Mouse (Mus musculus): ENCODE measurements at regions not wholly inside any gene's neighbourhood (a gene's known extent, or its start where the extent isn't known, plus 50 kb on each side); places are given as distances from the start of the nearest gene placed in this dataset.

- DNase-seq (ENCODE audit: low spot score in 2 of 2): no peak
Measured at GRCm38 (mm10) chr6:100517662-100518061, 153.3 kb downstream of the Shq1 start.

- DNase-seq (ENCODE audit: low spot score in 2 of 2): peak in 1 of 2 experiments; percentile 18
Measured at GRCm38 (mm10) chr6:100512676-100513075, 158.3 kb downstream of the Shq1 start.

- DNase-seq (ENCODE audit: low spot score in 2 of 2): no peak
Measured at GRCm38 (mm10) chr6:100510676-100511075, 160.3 kb downstream of the Shq1 start.

GRCm38 (mm10) chr6:100505506-100506247 is 165.3 kb downstream of the Shq1 start:
- DNase-seq (ENCODE audit: low spot score in 2 of 2): no peak

GRCm38 (mm10) chr6:100502961-100503782 is 167.8 kb downstream of the Shq1 start:
- DNase-seq (ENCODE audit: low spot score in 2 of 2): peak; percentile 33 to 47

GRCm38 (mm10) chr6:100502139-100502538 is 168.8 kb downstream of the Shq1 start:
- DNase-seq (ENCODE audit: low spot score in 2 of 2): no peak

- DNase-seq (ENCODE audit: low spot score in 2 of 2): no peak
Measured at GRCm38 (mm10) chr6:100500741-100501140, 170.2 kb downstream of the Shq1 start.

- no peak for DNase-seq (ENCODE audit: low spot score in 2 of 2)
Measured at GRCm38 (mm10) chr6:100500060-100500459, 170.9 kb downstream of the Shq1 start.

- DNase-seq (ENCODE audit: low spot score in 2 of 2): no peak
Measured at GRCm38 (mm10) chr6:100498861-100499271, 172.1 kb downstream of the Shq1 start.

GRCm38 (mm10) chr6:100498126-100498525 is 172.8 kb downstream of the Shq1 start:
- no peak for DNase-seq (ENCODE audit: low spot score in 2 of 2)

GRCm38 (mm10) chr6:100496135-100496534 is 174.8 kb downstream of the Shq1 start:
- DNase-seq (ENCODE audit: low spot score in 2 of 2): no peak

- DNase-seq (ENCODE audit: low spot score in 2 of 2): peak; percentile 31 to 32
Measured at GRCm38 (mm10) chr6:100495131-100495530, 175.8 kb downstream of the Shq1 start.

GRCm38 (mm10) chr6:100493558-100493957 is 177.4 kb downstream of the Shq1 start:
- peak in 1 of 2 experiments; percentile 9 for DNase-seq (ENCODE audit: low spot score in 2 of 2)

GRCm38 (mm10) chr6:100491811-100492210 is 179.1 kb downstream of the Shq1 start:
- no peak for DNase-seq (ENCODE audit: low spot score in 2 of 2)

GRCm38 (mm10) chr6:100490920-100491712 is 179.8 kb downstream of the Shq1 start:
- DNase-seq (ENCODE audit: low spot score in 2 of 2): no peak

- no peak for DNase-seq (ENCODE audit: low spot score in 2 of 2)
Measured at GRCm38 (mm10) chr6:100483836-100484235, 187.1 kb downstream of the Shq1 start.

- no peak for DNase-seq (ENCODE audit: low spot score in 2 of 2)
Measured at GRCm38 (mm10) chr6:100483084-100483810, 187.7 kb downstream of the Shq1 start.

- no peak for DNase-seq (ENCODE audit: low spot score in 2 of 2)
Measured at GRCm38 (mm10) chr6:100482572-100482971, 188.4 kb downstream of the Shq1 start.

- DNase-seq (ENCODE audit: low spot score in 2 of 2): no peak
Measured at GRCm38 (mm10) chr6:100480525-100480924, 190.4 kb downstream of the Shq1 start.

GRCm38 (mm10) chr6:100479881-100480280 is 191.1 kb downstream of the Shq1 start:
- DNase-seq (ENCODE audit: low spot score in 2 of 2): no peak

- no peak for DNase-seq (ENCODE audit: low spot score in 2 of 2)
Measured at GRCm38 (mm10) chr6:100479455-100479854, 191.5 kb downstream of the Shq1 start.
